Mouse (Mus musculus): ENCODE data around the gene Selenon. TPM values are rescaled to one million over a fixed set of nuclear protein-coding genes. Genes with fewer than 3 reads are reported as not detected.

Gene Selenon
- polyA plus RNA-seq, 1 experiment, result 1.4 TPM

DNA sequence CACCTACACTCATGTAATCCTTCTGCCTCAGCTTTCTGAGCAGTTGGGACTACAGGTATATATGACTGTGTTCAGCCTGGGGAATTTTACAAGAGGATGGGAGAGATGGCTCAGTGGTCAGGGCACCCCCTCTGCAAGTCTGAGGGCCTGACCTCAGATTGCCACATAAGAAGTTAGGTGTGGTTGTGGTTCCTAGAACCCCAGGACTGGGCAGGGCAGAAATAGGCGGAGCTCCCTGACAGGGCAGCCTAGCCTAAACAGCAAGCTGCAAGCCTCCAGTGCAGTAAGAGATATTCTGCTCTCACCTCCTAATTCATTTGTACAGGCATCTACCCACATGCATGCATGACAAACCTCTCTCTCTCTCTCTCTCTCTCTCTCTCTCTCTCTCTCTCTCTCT lies 34.7 kb upstream of the Selenon start:
- Histone ChIP-seq H3K36me3 (ENCODE audit: control insufficient read depth, insufficient read depth, low read length) (no peaks in the 10 kb centered on the region), H3K27ac (ENCODE audit: control insufficient read depth, insufficient read depth, low read depth, low read length) (no peak overlapping the region), H3K4me3 (ENCODE audit: control insufficient read depth, low read depth, low read length) (no peak overlapping the region), H3K27me3 (ENCODE audit: control insufficient read depth, insufficient read depth, low read length) (no peaks in the 10 kb centered on the region), H3K4me1 (ENCODE audit: control insufficient read depth, insufficient read depth, low read length) (no peaks in the 10 kb centered on the region; the same call in 1 of the 2 replicates)
- TF ChIP-seq CTCF (IDR thresholded peaks at IDR 0.05; ENCODE audit: control insufficient read depth, insufficient read depth, insufficient replicate concordance, low read depth, low read length) (no peak), POLR2A (IDR thresholded peaks at IDR 0.05; ENCODE audit: control insufficient read depth, low read depth, low read length) (no peak)

DNA sequence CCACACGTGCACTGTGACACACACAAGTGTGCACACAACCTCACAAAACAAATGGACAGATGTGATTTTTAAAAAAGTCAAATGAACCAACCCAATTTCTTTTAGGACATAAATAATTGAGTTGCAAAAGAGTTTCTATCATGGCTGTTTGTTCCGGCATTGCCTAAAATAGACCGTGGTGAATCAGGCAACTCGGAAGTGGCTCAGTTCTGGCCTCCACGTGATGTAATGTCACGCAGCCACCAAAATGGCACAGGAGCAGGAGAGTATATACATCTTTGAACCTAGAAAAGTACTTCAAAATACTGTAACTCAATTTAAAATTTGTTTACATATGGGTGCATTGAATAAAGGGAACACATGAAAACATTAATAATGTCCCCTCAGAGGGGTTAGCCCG lies 34.2 kb upstream of the Selenon start:
- Histone ChIP-seq H3K4me1 (ENCODE audit: control insufficient read depth, insufficient read depth, low read length) (no peaks in the 10 kb centered on the region; the same call in 1 of the 2 replicates), H3K27ac (ENCODE audit: control insufficient read depth, insufficient read depth, low read depth, low read length) (no peak overlapping the region), H3K27me3 (ENCODE audit: control insufficient read depth, insufficient read depth, low read length) (no peaks in the 10 kb centered on the region), H3K4me3 (ENCODE audit: control insufficient read depth, low read depth, low read length) (no peak overlapping the region), H3K36me3 (ENCODE audit: control insufficient read depth, insufficient read depth, low read length) (no peaks in the 10 kb centered on the region)
- no peak for TF ChIP-seq POLR2A (IDR thresholded peaks at IDR 0.05; ENCODE audit: control insufficient read depth, low read depth, low read length)
- TF ChIP-seq CTCF (IDR thresholded peaks at IDR 0.05; ENCODE audit: control insufficient read depth, insufficient read depth, insufficient replicate concordance, low read depth, low read length), result no peak

DNA sequence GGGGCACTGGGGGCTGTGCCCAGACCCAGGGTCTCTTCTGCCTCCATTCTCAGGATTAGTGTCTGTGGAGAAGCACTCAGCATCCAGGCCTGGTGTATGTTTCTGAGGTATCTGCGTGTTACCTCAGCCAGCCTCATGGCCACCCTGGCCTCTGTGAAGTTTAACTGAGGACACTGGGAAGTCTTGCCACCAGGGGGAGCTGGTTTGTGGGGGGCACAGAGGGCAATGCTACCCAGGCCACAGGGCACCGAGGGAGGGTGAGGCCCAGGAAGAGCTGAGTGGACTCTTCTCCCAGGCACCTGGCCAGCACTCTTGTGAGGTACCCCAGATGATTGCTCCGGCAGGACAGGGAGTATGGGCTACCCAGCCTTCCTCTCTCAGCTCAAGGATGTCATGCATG lies 31.5 kb upstream of the Selenon start:
- no peaks in the 10 kb centered on the region for H3K36me3 ChIP-seq (ENCODE audit: control insufficient read depth, insufficient read depth, low read length)
- no peak overlapping the region for H3K4me3 ChIP-seq (ENCODE audit: control insufficient read depth, low read depth, low read length)
- peaks cover 3% of the 10 kb centered on the region; the same call in 1 of the 2 replicates for H3K4me1 ChIP-seq (ENCODE audit: control insufficient read depth, insufficient read depth, low read length)
- peak; percentile 35; the same call in 1 of the 2 replicates for TF ChIP-seq CTCF (IDR thresholded peaks at IDR 0.05; ENCODE audit: control insufficient read depth, insufficient read depth, insufficient replicate concordance, low read depth, low read length)
- TF ChIP-seq POLR2A (IDR thresholded peaks at IDR 0.05; ENCODE audit: control insufficient read depth, low read depth, low read length), result no peak
- no peak overlapping the region for H3K27ac ChIP-seq (ENCODE audit: control insufficient read depth, insufficient read depth, low read depth, low read length)
- no peaks in the 10 kb centered on the region for H3K27me3 ChIP-seq (ENCODE audit: control insufficient read depth, insufficient read depth, low read length)

DNA sequence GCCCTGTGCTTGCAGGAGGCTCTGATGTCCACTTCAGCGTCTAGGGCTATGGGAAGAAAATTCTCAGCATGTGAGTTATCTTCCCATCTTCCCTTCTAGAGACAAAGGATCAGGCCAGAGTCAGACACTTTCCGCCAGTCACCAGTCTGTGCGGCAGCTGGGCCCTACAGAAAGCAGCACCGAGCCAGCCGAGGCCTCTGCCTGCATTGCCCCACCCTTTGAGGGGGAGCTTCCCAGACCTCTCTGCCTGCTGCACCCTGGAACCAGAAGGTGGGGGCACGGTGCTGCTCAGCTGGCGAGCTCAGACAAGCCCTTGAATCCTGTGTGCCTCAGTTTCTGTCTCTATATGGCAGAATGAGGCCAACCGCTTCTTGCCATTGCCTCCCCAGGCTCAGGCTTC lies 29.4 kb upstream of the Selenon start:
- Histone ChIP-seq H3K27me3 (ENCODE audit: control insufficient read depth, insufficient read depth, low read length) (no peaks in the 10 kb centered on the region), H3K4me3 (ENCODE audit: control insufficient read depth, low read depth, low read length) (no peak overlapping the region), H3K27ac (ENCODE audit: control insufficient read depth, insufficient read depth, low read depth, low read length) (no peak overlapping the region), H3K36me3 (ENCODE audit: control insufficient read depth, insufficient read depth, low read length) (no peaks in the 10 kb centered on the region), H3K4me1 (ENCODE audit: control insufficient read depth, insufficient read depth, low read length) (peaks cover 3% of the 10 kb centered on the region; the same call in 1 of the 2 replicates)
- TF ChIP-seq CTCF (IDR thresholded peaks at IDR 0.05; ENCODE audit: control insufficient read depth, insufficient read depth, insufficient replicate concordance, low read depth, low read length) (no peak), POLR2A (IDR thresholded peaks at IDR 0.05; ENCODE audit: control insufficient read depth, low read depth, low read length) (no peak)

GRCm38 (mm10) chr4:134580351-134581148 lies 28.6 kb upstream of the Selenon start:
- no peak overlapping the region for H3K27ac ChIP-seq (ENCODE audit: control insufficient read depth, insufficient read depth, low read depth, low read length)
- no peak for TF ChIP-seq CTCF (IDR thresholded peaks at IDR 0.05; ENCODE audit: control insufficient read depth, insufficient read depth, insufficient replicate concordance, low read depth, low read length)
- TF ChIP-seq POLR2A (IDR thresholded peaks at IDR 0.05; ENCODE audit: control insufficient read depth, low read depth, low read length), result no peak
- no peaks in the 10 kb centered on the region for H3K27me3 ChIP-seq (ENCODE audit: control insufficient read depth, insufficient read depth, low read length)
- H3K36me3 ChIP-seq (ENCODE audit: control insufficient read depth, insufficient read depth, low read length), result no peaks in the 10 kb centered on the region
- no peak overlapping the region for H3K4me3 ChIP-seq (ENCODE audit: control insufficient read depth, low read depth, low read length)
- H3K4me1 ChIP-seq (ENCODE audit: control insufficient read depth, insufficient read depth, low read length), result peaks cover 3% of the 10 kb centered on the region; the same call in 1 of the 2 replicates

DNA sequence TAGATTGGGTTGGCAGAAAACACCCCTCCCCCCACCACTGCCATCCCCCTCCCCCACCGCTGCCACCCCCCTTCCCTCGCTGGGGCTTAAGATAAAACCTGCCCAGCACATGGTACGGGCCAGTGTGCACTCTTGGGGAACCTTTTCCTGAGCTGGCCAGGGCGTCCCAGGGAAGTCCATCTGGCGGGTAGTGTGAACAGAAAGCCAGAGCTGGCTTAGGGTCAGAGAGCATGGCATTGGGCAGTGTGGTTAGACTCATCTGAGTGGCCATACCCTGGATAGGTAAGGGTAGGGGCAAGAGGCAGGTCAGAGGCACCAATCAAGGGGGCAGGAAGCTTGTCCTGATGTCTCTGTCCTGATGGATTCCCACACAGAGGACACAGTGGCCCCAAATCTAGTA lies 27.7 kb upstream of the Selenon start:
- Histone ChIP-seq H3K27ac (ENCODE audit: control insufficient read depth, insufficient read depth, low read depth, low read length) (no peak overlapping the region), H3K36me3 (ENCODE audit: control insufficient read depth, insufficient read depth, low read length) (no peaks in the 10 kb centered on the region), H3K27me3 (ENCODE audit: control insufficient read depth, insufficient read depth, low read length) (no peaks in the 10 kb centered on the region), H3K4me1 (ENCODE audit: control insufficient read depth, insufficient read depth, low read length) (peaks cover 3% of the 10 kb centered on the region; the same call in 1 of the 2 replicates), H3K4me3 (ENCODE audit: control insufficient read depth, low read depth, low read length) (no peak overlapping the region)
- TF ChIP-seq POLR2A (IDR thresholded peaks at IDR 0.05; ENCODE audit: control insufficient read depth, low read depth, low read length), result no peak

- no peaks in the 10 kb centered on the region for H3K36me3 ChIP-seq (ENCODE audit: control insufficient read depth, insufficient read depth, low read length)
- no peak overlapping the region for H3K4me3 ChIP-seq (ENCODE audit: control insufficient read depth, low read depth, low read length)
- H3K27ac ChIP-seq (ENCODE audit: control insufficient read depth, insufficient read depth, low read depth, low read length), result no peak overlapping the region
- TF ChIP-seq CTCF (IDR thresholded peaks at IDR 0.05; ENCODE audit: control insufficient read depth, insufficient read depth, insufficient replicate concordance, low read depth, low read length) (peak; percentile 3; the same call in 1 of the 2 replicates), POLR2A (IDR thresholded peaks at IDR 0.05; ENCODE audit: control insufficient read depth, low read depth, low read length) (no peak)
- H3K4me1 ChIP-seq (ENCODE audit: control insufficient read depth, insufficient read depth, low read length), result peaks cover 3% of the 10 kb centered on the region; the same call in 1 of the 2 replicates
- no peaks in the 10 kb centered on the region for H3K27me3 ChIP-seq (ENCODE audit: control insufficient read depth, insufficient read depth, low read length)
Measured at GRCm38 (mm10) chr4:134579212-134579611, 27.2 kb upstream of the Selenon start.

All from testis, adult 2 months (tissue).